ENCODE assay signal across 10 mouse cellular contexts in genomic region chr12:15566785-15567109, GRCm38 (mm10).
DNase-seq lines count a peak whose midpoint lies in the region; ATAC-seq and TF ChIP-seq lines count a peak whose summit lies in the region.
"Had no signal": no experiment of that assay in that cellular context is flagged by ENCODE, and none has a peak within 500 bp of the region (broad histone marks: within the 10 kb centered on the region; RNA-seq: fewer than 3 reads in every experiment).

No protein-coding gene starts in this region.

- WGBS in hindbrain, embryonic 11.5 days, result 54% methylated on average over 4 of the region's 4 CpGs
- 40% methylated on average over 4 of the region's 4 CpGs for WGBS in hindbrain, embryonic 13.5 days
- 55% methylated on average over 4 of the region's 4 CpGs for WGBS in embryonic facial prominence, embryonic 15.5 days
- WGBS in forebrain, postnatal 0 days, result 26% methylated on average over 4 of the region's 4 CpGs
- WGBS in neural tube, embryonic 15.5 days, result 26% methylated on average over 4 of the region's 4 CpGs

- no peak for DNase-seq in hindbrain, embryonic 11.5 days (ENCODE audit: low spot score)
- DNase-seq in forebrain, postnatal 0 days, result no peak
- no peak for DNase-seq in gastrocnemius, postnatal 36 days
- DNase-seq: adrenal gland, postnatal 10 days; kidney, adult 9 months; liver, embryonic 13.5 days had no signal

- H3K27me3 ChIP-seq in hindbrain, embryonic 11.5 days (ENCODE audit: control insufficient read depth, insufficient read depth, low read length), result no peaks in the 10 kb centered on the region
- H3K27me3 ChIP-seq in hindbrain, embryonic 13.5 days, result no peaks in the 10 kb centered on the region
- no peaks in the 10 kb centered on the region for H3K27me3 ChIP-seq in embryonic facial prominence, embryonic 15.5 days
- no peaks in the 10 kb centered on the region for H3K27me3 ChIP-seq in forebrain, postnatal 0 days (ENCODE audit: insufficient read depth, low read length)
- H3K27me3 ChIP-seq in neural tube, embryonic 15.5 days (replicated peaks), result no peaks in the 10 kb centered on the region
- H3K27me3 ChIP-seq: liver, embryonic 13.5 days had no signal

- H3K9ac ChIP-seq in hindbrain, embryonic 11.5 days (ENCODE audit: low read depth, low read length), result no peak overlapping the region
- H3K9ac ChIP-seq in hindbrain, embryonic 13.5 days, result no peak overlapping the region
- H3K9ac ChIP-seq in embryonic facial prominence, embryonic 15.5 days, result no peak overlapping the region
- H3K9ac ChIP-seq in forebrain, postnatal 0 days, result no peak overlapping the region
- no peak overlapping the region for H3K9ac ChIP-seq in neural tube, embryonic 15.5 days (replicated peaks)
- H3K9ac ChIP-seq: liver, embryonic 13.5 days had no signal

- H3K4me1 ChIP-seq in hindbrain, embryonic 11.5 days (replicated peaks; ENCODE audit: control insufficient read depth, insufficient read depth, low read length), result no peaks in the 10 kb centered on the region
- H3K4me1 ChIP-seq in hindbrain, embryonic 13.5 days (replicated peaks), result 0 out of 2 replicates have a peak, but pooled peaks cover 5% of the 10 kb centered on the region
- H3K4me1 ChIP-seq in embryonic facial prominence, embryonic 15.5 days, result 0 out of 2 replicates have a peak, but pooled peaks cover 4% of the 10 kb centered on the region
- H3K4me1 ChIP-seq in forebrain, postnatal 0 days (ENCODE audit: insufficient read depth), result peaks cover 3% of the 10 kb centered on the region; the same call in 1 of the 2 replicates
- peaks cover 5% of the 10 kb centered on the region; the same call in 1 of the 2 replicates for H3K4me1 ChIP-seq in neural tube, embryonic 15.5 days
- H3K4me1 ChIP-seq: liver, embryonic 13.5 days had no signal

- intact Hi-C loops in gastrocnemius, postnatal 36 days (cut with DNase I), result no loop called here

- no peaks in the 10 kb centered on the region for H3K9me3 ChIP-seq in hindbrain, embryonic 11.5 days (ENCODE audit: control insufficient read depth, low read length)
- no peaks in the 10 kb centered on the region for H3K9me3 ChIP-seq in hindbrain, embryonic 13.5 days
- H3K9me3 ChIP-seq in embryonic facial prominence, embryonic 15.5 days (replicated peaks), result no peaks in the 10 kb centered on the region
- H3K9me3 ChIP-seq in forebrain, postnatal 0 days (ENCODE audit: low read length), result no peaks in the 10 kb centered on the region
- H3K9me3 ChIP-seq in neural tube, embryonic 15.5 days (replicated peaks), result no peaks in the 10 kb centered on the region
- H3K9me3 ChIP-seq: liver, embryonic 13.5 days had no signal

- H3K4me3 ChIP-seq in hindbrain, embryonic 11.5 days (ENCODE audit: low read depth, low read length), result no peak overlapping the region
- H3K4me3 ChIP-seq in hindbrain, embryonic 13.5 days, result no peak overlapping the region
- H3K4me3 ChIP-seq in embryonic facial prominence, embryonic 15.5 days (replicated peaks), result no peak overlapping the region
- H3K4me3 ChIP-seq in forebrain, postnatal 0 days (ENCODE audit: low read depth, low read length), result no peak overlapping the region
- H3K4me3 ChIP-seq in neural tube, embryonic 15.5 days (replicated peaks), result no peak overlapping the region
- H3K4me3 ChIP-seq: liver, embryonic 13.5 days had no signal

- no peak for TF ChIP-seq CTCF in forebrain, postnatal 0 days (IDR thresholded peaks at IDR 0.05; ENCODE audit: low read depth)

- H3K4me2 ChIP-seq in hindbrain, embryonic 11.5 days (replicated peaks; ENCODE audit: low read depth, low read length), result no peak overlapping the region
- H3K4me2 ChIP-seq in hindbrain, embryonic 13.5 days, result no peak overlapping the region
- H3K4me2 ChIP-seq in embryonic facial prominence, embryonic 15.5 days (replicated peaks), result no peak overlapping the region
- no peak overlapping the region for H3K4me2 ChIP-seq in forebrain, postnatal 0 days (ENCODE audit: low read depth)
- H3K4me2 ChIP-seq in neural tube, embryonic 15.5 days, result no peak overlapping the region
- H3K4me2 ChIP-seq: liver, embryonic 13.5 days had no signal

- no peak overlapping the region for H3K27ac ChIP-seq in hindbrain, embryonic 11.5 days (ENCODE audit: low read depth, low read length)
- H3K27ac ChIP-seq in hindbrain, embryonic 13.5 days, result no peak overlapping the region
- H3K27ac ChIP-seq in embryonic facial prominence, embryonic 15.5 days (replicated peaks), result peak overlapping the region; percentile 60; the same call in 1 of the 2 replicates
- H3K27ac ChIP-seq in forebrain, postnatal 0 days (ENCODE audit: low read depth, low read length), result peak overlapping the region; percentile 40; the same call in 1 of the 2 replicates
- H3K27ac ChIP-seq in neural tube, embryonic 15.5 days (replicated peaks), result peak overlapping the region; percentile 57
- H3K27ac ChIP-seq: liver, embryonic 13.5 days had no signal

- ATAC-seq in hindbrain, embryonic 11.5 days (ENCODE audit: low FRiP score), result 0 out of 2 replicates have a peak, but pooled peaks have one; percentile 6
- no peak for ATAC-seq in hindbrain, embryonic 13.5 days (ENCODE audit: low FRiP score)
- ATAC-seq in embryonic facial prominence, embryonic 15.5 days (ENCODE audit: insufficient number of reproducible peaks, low FRiP score, low TSS enrichment, low read depth), result no peak
- ATAC-seq in forebrain, postnatal 0 days, result no peak
- peak; percentile 65 for ATAC-seq in neural tube, embryonic 15.5 days (ENCODE audit: low FRiP score)
- no peak for ATAC-seq in megakaryocyte-erythroid progenitor cell, adult 5-6 weeks (replicated peaks; ENCODE audit: low FRiP score, low TSS enrichment, poor library complexity, severe bottlenecking)

- H3K36me3 ChIP-seq in hindbrain, embryonic 11.5 days (ENCODE audit: control insufficient read depth, insufficient read depth, low read length), result no peaks in the 10 kb centered on the region
- no peaks in the 10 kb centered on the region for H3K36me3 ChIP-seq in hindbrain, embryonic 13.5 days
- H3K36me3 ChIP-seq in embryonic facial prominence, embryonic 15.5 days, result no peaks in the 10 kb centered on the region
- no peaks in the 10 kb centered on the region for H3K36me3 ChIP-seq in forebrain, postnatal 0 days (ENCODE audit: insufficient read depth)
- no peaks in the 10 kb centered on the region for H3K36me3 ChIP-seq in neural tube, embryonic 15.5 days
- H3K36me3 ChIP-seq: liver, embryonic 13.5 days had no signal

Comparison
In these comparisons a context has a peak if more than half of its experiments do, and no peak if none do; other contexts are left out.
1. ATAC-seq: peak in hindbrain, embryonic 11.5 days (single experiment) and neural tube, embryonic 15.5 days (single experiment); none in hindbrain, embryonic 13.5 days (single experiment), embryonic facial prominence, embryonic 15.5 days (single experiment), forebrain, postnatal 0 days (single experiment) and megakaryocyte-erythroid progenitor cell, adult 5-6 weeks (single experiment).
2. H3K27ac ChIP-seq: peak in embryonic facial prominence, embryonic 15.5 days (single experiment), forebrain, postnatal 0 days (single experiment) and neural tube, embryonic 15.5 days (single experiment); none in hindbrain, embryonic 11.5 days (single experiment) and hindbrain, embryonic 13.5 days (single experiment).